Mouse (Mus musculus) embryonic fibroblast, embryonic 13.5 days (primary cell): Measurements from ENCODE around the gene Naa40.

ENCODE experiments used
- CTCF ChIP-seq: IDR thresholded peaks from 2 replicates; pipeline ENCODE4 v1.5.1; 2011; ENCODE audit warnings: mild to moderate bottlenecking, control low read depth, low read length, moderate library complexity, borderline replicate concordance; ENCODE audit not compliant: insufficient read depth
- POLR2A ChIP-seq: IDR thresholded peaks from 2 replicates; pipeline ENCODE4 v1.6.1; 2011; ENCODE audit warnings: low read depth, mild to moderate bottlenecking, control low read depth, low read length, moderate library complexity

DNA sequence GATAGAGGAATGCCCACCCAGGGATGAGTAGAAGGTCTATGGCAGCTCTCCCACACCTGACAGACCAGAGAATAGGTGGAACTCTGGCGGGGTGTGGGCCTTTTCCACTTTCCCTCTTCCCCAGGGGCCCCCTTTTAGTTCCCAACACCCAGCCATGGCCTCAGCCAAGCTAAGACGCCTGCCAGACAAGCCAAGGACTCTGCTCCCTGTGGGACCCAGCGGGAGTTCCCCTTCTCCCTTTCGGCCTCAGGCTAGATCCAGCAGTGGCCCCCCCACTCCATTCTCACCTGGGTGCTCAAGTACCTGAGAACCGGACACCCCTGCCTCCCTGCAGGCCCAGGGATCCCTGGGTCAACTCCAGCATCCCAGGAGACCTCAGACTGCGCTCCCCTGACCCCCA is 18.8 kb downstream of the Naa40 start:
- TF ChIP-seq CTCF: no peak
- no peak for TF ChIP-seq POLR2A
